Comparison of ENCODE assay signal across 7 mouse cellular contexts in genomic region chr6:137735671-137736238, GRCm38 (mm10). TPM values are rescaled to one million over a fixed set of nuclear protein-coding genes. Genes with fewer than 3 reads are reported as not detected.
DNase-seq lines count a peak whose midpoint lies in the region; ATAC-seq and TF ChIP-seq lines count a peak whose summit lies in the region.

No protein-coding gene starts in this region.

- 4% methylated on average over 17 of the region's 17 CpGs for WGBS in lung, embryonic 14.5 days
- WGBS in heart, postnatal 0 days = 7% methylated on average over 17 of the region's 17 CpGs

- no peak for ATAC-seq in lung, embryonic 14.5 days (ENCODE audit: insufficient read depth)
- ATAC-seq in heart, postnatal 0 days (ENCODE audit: insufficient read depth, low read depth) = no peak
- ATAC-seq in megakaryocyte progenitor cell, adult 5-6 weeks (replicated peaks; ENCODE audit: poor library complexity) = peak; percentile 2

- no peak for DNase-seq in lung, embryonic 14.5 days
- DNase-seq in lung, postnatal 25 days (ENCODE audit: low spot score) = no peak
- DNase-seq in cerebellum, adult 9-10 months = peak; percentile 22
- DNase-seq in heart, postnatal 0 days (ENCODE audit: low spot score) = no peak
- no peak for DNase-seq in ovary, adult 18-20 months (ENCODE audit: low spot score)
- no peak for DNase-seq in urinary bladder, postnatal 14 days (ENCODE audit: low spot score)

- H3K36me3 ChIP-seq in lung, embryonic 14.5 days (ENCODE audit: insufficient read depth) = peaks cover 35% of the 10 kb centered on the region
- peaks cover 20% of the 10 kb centered on the region for H3K36me3 ChIP-seq in heart, postnatal 0 days (replicated peaks; ENCODE audit: control insufficient read depth, insufficient read depth, low read length)

- H3K4me3 ChIP-seq in lung, embryonic 14.5 days (ENCODE audit: low read depth, low read length) = peak overlapping the region; percentile 78
- peak overlapping the region; percentile 89 for H3K4me3 ChIP-seq in heart, postnatal 0 days (ENCODE audit: low read depth, low read length)

- TF ChIP-seq EP300 in heart, postnatal 0 days (IDR thresholded peaks at IDR 0.05; ENCODE audit: low read depth) = no peak

- H3K27me3 ChIP-seq in lung, embryonic 14.5 days (ENCODE audit: insufficient read depth, low read length) = no peaks in the 10 kb centered on the region
- H3K27me3 ChIP-seq in heart, postnatal 0 days (ENCODE audit: control insufficient read depth, insufficient read depth, low read length) = no peaks in the 10 kb centered on the region

- H3K27ac ChIP-seq in lung, embryonic 14.5 days (ENCODE audit: low read depth) = no peak overlapping the region
- peak overlapping the region; percentile 89 for H3K27ac ChIP-seq in heart, postnatal 0 days (ENCODE audit: low read depth)

- H3K4me1 ChIP-seq in lung, embryonic 14.5 days (ENCODE audit: insufficient read depth) = peaks cover 10% of the 10 kb centered on the region; the same call in 1 of the 2 replicates
- H3K4me1 ChIP-seq in heart, postnatal 0 days (ENCODE audit: control insufficient read depth, insufficient read depth) = peaks cover 12% of the 10 kb centered on the region; the same call in 1 of the 2 replicates

- peak overlapping the region; percentile 84 for H3K9ac ChIP-seq in lung, embryonic 14.5 days
- peak overlapping the region; percentile 89 for H3K9ac ChIP-seq in heart, postnatal 0 days (replicated peaks; ENCODE audit: low read depth, low read length)

- no peak for TF ChIP-seq CTCF in lung, embryonic 14.5 days (IDR thresholded peaks at IDR 0.05; ENCODE audit: low read depth)
- no peak for TF ChIP-seq CTCF in heart, postnatal 0 days (IDR thresholded peaks at IDR 0.05; ENCODE audit: low read depth)

- H3K9me3 ChIP-seq in lung, embryonic 14.5 days (ENCODE audit: low read depth, low read length) = no peaks in the 10 kb centered on the region
- no peaks in the 10 kb centered on the region for H3K9me3 ChIP-seq in heart, postnatal 0 days (replicated peaks; ENCODE audit: control insufficient read depth, low read length)

- peak overlapping the region; percentile 77 for H3K4me2 ChIP-seq in lung, embryonic 14.5 days
- H3K4me2 ChIP-seq in heart, postnatal 0 days (ENCODE audit: low read depth, low read length) = peak overlapping the region; percentile 72

RNA-seq across cellular contexts. Expression of gene Strap, which starts 0.9 kb away (rescaled TPM):
- 191 and 193 TPM in 2 replicates for polyA plus RNA-seq in lung, embryonic 14.5 days (2014; fragmentation: Nextera tagmentation; extraction: Ambion mirVana)
- total RNA-seq in heart, postnatal 0 days (2014; rRNA removed; ENCODE audit: low replicate concordance) = 60.1 and 73.3 TPM in 2 replicates
- 94.2 and 96.5 TPM in 2 replicates for polyA plus RNA-seq in heart, postnatal 0 days (2015; fragmentation: Nextera tagmentation; extraction: Ambion mirVana)
- total RNA-seq in megakaryocyte progenitor cell, adult 5-6 weeks (2015) = 191 and 204 TPM in 2 replicates
- 168 and 172 TPM in 2 replicates for total RNA-seq in megakaryocyte progenitor cell, adult 5-6 weeks (2017)

RNA-seq across cellular contexts. Expression of gene Dera, which starts 18.6 kb away (rescaled TPM):
- polyA plus RNA-seq in lung, embryonic 14.5 days (2014; fragmentation: Nextera tagmentation; extraction: Ambion mirVana) = 62.0 and 64.2 TPM in 2 replicates
- 18.2 and 21.4 TPM in 2 replicates for total RNA-seq in heart, postnatal 0 days (2014; rRNA removed; ENCODE audit: low replicate concordance)
- polyA plus RNA-seq in heart, postnatal 0 days (2015; fragmentation: Nextera tagmentation; extraction: Ambion mirVana) = 25.2 and 26.0 TPM in 2 replicates
- total RNA-seq in megakaryocyte progenitor cell, adult 5-6 weeks (2015) = 55.1 and 55.4 TPM in 2 replicates
- 58.5 and 71.7 TPM in 2 replicates for total RNA-seq in megakaryocyte progenitor cell, adult 5-6 weeks (2017)
